Mouse (Mus musculus) lung, postnatal 14 days (tissue): ENCODE results near the gene Gm21974.
"Not testable (repeated sequence)": the region's sequence is repeated elsewhere in the genome, so short reads cannot be mapped to it uniquely, and the experiment has no call there.

Experiments used
- DNase-seq: peaks from one replicate; pipeline ENCODE4 v3.0.0; 2021

The Gm21974 gene

GRCm38 (mm10) chr7:127875627-127876001, 19.6 kb downstream of the Gm21974 start:
- peak; percentile 90 for DNase-seq

- no peak for DNase-seq
Measured at GRCm38 (mm10) chr7:127874812-127875626, 20.2 kb downstream of the Gm21974 start.

GRCm38 (mm10) chr7:127870136-127870821, 25.0 kb downstream of the Gm21974 start:
- no peak for DNase-seq

- no peak for DNase-seq
Measured at GRCm38 (mm10) chr7:127869149-127869810, 26.0 kb downstream of the Gm21974 start.

- no peak for DNase-seq
Measured at GRCm38 (mm10) chr7:127867641-127868040, 27.6 kb downstream of the Gm21974 start.

GRCm38 (mm10) chr7:127866434-127866833, 28.8 kb downstream of the Gm21974 start:
- DNase-seq: no peak

GRCm38 (mm10) chr7:127858258-127858657, 37.0 kb downstream of the Gm21974 start:
- DNase-seq: no peak

GRCm38 (mm10) chr7:127850906-127851305, 44.3 kb downstream of the Gm21974 start:
- DNase-seq: no peak

- no peak for DNase-seq
Measured at GRCm38 (mm10) chr7:127849973-127850875, 45.0 kb downstream of the Gm21974 start.

- DNase-seq: peak; percentile 83
Measured at GRCm38 (mm10) chr7:127842001-127842718, 53.1 kb downstream of the Gm21974 start.

GRCm38 (mm10) chr7:127841340-127842000, 53.8 kb downstream of the Gm21974 start:
- DNase-seq: peak; percentile 93

- DNase-seq: peak; percentile 33
Measured at GRCm38 (mm10) chr7:127840886-127841285, 54.4 kb downstream of the Gm21974 start.

GRCm38 (mm10) chr7:127840031-127840430, 55.2 kb downstream of the Gm21974 start:
- DNase-seq: not testable (repeated sequence)

GRCm38 (mm10) chr7:127837878-127838277, 57.4 kb downstream of the Gm21974 start:
- DNase-seq: not testable (repeated sequence)

GRCm38 (mm10) chr7:127837473-127837872, 57.8 kb downstream of the Gm21974 start:
- no peak for DNase-seq
